Mouse (Mus musculus): ENCODE data around the gene Pdcl2.

The Pdcl2 gene

DNA sequence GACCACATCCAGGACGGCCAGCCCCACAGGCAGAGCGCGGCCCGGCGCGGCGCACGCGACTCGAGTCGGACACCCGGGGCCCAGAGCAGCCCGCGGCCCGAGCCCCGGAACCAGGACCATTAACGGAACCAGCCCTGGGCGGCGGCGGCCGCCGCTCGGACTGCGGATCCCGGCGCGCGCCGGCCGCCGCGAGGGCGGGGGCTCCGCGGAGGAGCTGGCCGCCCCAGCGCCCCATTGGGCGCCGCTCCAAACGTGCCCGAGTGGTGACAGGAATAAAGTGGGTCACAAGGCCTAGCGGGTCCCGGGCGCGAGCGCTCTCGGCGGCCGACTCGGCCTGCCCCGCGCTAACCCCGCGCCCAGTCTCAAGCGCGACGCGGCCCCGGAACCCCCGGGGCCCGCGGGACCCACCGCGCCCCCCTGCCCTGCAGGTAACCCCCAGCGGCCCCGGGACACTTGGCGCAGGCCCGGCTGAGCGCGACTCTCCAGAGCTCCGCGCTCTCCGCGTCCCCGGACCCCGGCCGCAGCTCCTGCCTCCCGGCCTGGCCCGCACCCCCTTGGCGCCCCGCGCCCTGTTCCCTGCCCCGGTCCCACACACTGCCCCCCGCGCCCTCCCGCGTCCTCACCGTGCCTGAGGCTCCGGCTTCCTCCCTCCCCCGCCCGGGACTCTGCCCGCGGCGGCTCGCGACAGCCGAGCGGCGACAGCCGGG is 27.1 kb downstream of the Pdcl2 start:
- peak; percentile 75 for DNase-seq (ENCODE audit: low read depth)

DNA sequence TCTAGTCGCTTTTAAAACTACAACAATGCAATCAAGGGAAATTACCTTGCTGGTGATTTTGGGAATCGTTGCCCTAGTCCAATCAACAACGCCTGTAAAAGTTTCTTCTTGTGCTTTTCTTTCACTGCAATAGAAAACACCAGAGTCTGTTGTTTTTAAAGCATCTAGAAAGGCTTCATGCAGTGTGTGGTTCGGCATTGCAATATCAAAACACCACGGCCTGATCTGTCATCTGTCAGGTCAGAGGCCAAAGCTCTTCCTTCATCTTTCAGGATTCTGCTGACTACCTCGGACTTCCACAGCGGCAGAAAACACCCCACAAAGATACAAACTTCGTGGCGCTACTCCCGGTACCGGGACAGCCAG is 27.6 kb downstream of the Pdcl2 start:
- DNase-seq (ENCODE audit: low read depth): no peak

DNA sequence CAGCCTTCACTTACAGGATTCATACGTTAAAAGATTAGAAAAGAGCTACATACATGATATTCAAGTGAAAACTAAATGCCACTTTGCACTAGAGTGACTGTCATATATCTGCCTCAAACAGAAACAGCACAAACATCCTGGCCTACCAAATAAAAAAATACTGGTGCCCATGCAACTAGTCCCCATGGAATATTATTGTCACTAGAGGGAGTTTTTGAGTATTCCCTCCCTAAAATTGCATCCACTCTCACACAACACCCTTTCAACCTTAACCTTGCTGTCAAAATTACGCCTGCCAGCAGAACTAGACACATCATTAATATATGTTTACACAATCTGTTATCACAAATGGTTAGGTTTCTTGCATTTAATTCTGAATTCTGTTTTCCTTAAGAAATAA is 28.9 kb downstream of the Pdcl2 start:
- DNase-seq (ENCODE audit: low read depth): no peak

DNA sequence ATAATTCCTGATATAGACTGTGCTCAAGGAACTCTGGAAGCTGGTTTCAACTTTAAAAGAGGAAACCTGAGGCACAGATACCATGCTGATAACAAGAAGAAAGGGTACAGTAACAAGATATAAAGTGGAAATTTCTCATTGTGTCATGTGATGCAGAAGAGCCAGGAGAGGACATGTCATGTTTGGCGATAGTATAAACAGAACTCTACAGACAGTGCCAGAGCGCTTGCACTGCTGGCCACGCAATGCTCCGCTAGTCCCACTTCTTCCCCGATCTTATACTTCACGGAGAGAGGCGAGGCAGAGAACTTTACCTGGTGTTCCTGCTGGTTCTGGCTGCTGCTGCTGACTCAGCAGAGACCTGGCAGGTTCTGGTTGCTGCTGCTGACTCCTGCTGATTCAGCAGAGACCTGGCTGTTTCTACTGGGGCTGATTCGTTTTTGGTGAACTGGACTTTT is 41.7 kb downstream of the Pdcl2 start:
- no peak for DNase-seq (ENCODE audit: low read depth)

DNA sequence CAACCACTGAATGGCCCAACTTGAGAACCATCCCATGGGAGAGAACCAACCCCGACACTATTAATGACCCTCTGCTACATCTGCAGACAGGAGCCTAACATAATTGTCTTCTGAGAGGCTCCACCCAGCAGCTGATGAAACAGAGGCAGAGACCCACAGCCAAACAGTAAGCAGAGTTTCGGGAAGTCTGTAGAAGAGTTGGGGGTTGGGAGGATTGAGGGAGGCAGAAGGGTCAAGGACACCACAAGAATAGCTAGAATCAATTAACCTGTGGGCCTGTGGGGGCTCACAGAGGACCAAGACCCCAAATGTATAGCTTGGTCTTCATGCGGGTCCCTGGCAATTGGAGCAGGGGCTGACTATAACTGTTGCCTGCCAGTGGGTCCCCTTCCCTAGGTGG is 42.7 kb downstream of the Pdcl2 start:
- no peak for DNase-seq (ENCODE audit: low read depth)

DNA sequence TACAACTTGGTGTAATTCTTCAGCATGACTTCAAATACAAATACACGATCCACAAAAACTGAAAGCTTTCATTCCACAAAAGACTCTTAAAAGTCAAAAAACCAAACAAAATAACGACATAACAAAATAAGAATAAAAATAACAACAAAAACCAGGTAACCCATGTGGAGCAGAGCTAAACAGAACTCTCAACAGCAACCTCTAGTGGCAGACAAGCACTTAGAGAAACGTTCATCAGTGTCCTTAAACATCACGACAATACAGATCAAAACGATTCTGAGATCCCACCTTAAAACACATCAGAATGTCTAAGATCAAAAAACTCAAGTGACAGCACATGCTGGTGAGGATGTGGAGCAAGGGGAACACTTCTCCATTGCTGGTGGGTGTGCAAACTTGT is 43.9 kb downstream of the Pdcl2 start:
- DNase-seq (ENCODE audit: low read depth): peak; percentile 35

DNA sequence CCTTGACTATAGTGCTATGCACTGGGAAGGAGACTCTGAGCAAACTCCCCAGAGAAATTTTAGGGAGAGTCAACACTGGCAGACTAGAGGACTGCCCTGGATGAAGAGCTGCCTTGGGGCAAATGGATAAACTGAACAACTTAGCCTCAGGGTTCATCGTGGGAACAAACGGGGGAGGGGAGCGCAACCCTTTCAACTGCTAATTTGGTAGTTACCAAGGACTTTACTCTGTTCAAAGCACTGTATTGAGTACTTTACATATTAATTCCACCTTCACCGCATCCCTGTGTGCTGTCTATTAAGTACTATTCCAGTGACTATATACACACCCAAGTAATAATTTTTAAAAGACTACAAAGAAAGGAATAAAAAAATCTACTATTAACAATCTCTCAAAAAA is 45.3 kb downstream of the Pdcl2 start:
- DNase-seq (ENCODE audit: low read depth): no peak

DNA sequence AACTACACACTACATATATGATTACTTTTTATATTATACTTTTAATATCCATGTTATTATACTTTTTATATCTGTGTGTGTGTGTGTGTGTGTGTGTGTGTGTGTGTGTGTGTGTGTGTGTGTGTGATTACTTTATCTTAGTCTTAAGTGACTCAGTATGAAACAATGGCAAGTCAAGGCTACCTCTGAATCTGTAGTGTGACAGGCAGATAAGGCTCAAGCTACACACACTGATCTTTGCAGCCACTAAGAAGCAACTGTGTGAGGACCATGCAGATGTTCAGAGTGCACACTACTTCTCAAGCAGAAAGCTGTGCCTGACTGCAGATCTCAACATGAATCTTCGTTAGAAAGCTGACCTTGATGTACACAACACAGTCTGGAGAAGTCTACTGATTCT is 47.1 kb downstream of the Pdcl2 start:
- no peak for DNase-seq (ENCODE audit: low read depth)

DNA sequence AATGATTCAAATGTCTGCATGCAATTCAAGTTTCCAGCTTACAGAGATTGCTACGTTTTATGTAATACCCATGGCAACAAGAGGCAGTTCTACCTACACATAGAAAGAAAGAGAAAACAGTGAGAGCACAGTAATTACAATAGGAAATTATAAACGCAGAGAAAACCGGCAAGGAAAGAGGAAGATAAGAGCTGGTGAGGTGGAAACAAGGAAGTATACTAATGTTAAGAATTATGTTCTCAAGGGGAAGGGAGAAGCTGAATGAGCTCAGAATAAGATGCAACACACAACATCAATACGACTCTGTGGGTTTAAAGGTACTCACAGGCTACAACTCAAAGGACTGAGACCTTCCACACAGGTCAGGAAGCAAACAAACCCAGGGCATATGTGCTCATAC is 56.0 kb downstream of the Pdcl2 start:
- DNase-seq (ENCODE audit: low read depth): no peak
